Mouse (Mus musculus) lung, adult 2 months (tissue): ENCODE measurements around the gene Casq2.

ENCODE experiments used
- CTCF ChIP-seq: fragments of 200-500 bp; IDR thresholded peaks from 2 replicates; pipeline ENCODE4 v1.5.1; 2011; ENCODE audit warnings: mild to moderate bottlenecking, low read length, control low read depth; ENCODE audit not compliant: insufficient read depth
- POLR2A ChIP-seq: fragments of 200-500 bp; IDR thresholded peaks from 2 replicates; pipeline ENCODE4 v1.6.1; 2011; ENCODE audit warnings: low read depth, mild to moderate bottlenecking, control low read depth, low read length, borderline replicate concordance; ENCODE audit errors: extremely low read depth

DNA sequence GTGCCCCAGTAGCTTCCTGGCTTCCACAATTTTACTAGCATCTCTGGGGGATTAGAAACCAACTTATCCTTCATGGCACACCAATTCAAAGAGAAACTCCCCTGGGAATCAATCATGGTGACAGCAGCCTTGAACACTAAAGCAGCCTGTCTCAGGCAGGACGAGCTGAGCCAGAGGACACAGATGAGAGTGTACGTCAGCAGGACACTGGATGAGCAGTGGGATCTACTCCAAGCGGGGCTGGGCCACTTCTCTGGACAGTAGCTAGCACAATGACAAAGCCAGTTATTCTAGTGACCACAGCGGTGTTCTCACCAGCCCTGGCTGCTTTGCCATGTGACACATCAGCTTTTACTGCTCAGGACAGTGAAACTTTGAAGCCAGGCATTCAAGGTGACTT lies 95.0 kb downstream of the Casq2 start:
- TF ChIP-seq CTCF (no peak), POLR2A (no peak)
